Mouse (Mus musculus): ENCODE results near the gene Mrgprg. TPM values are rescaled to one million over a fixed set of nuclear protein-coding genes. Genes with fewer than 3 reads are reported as not detected.

Mrgprg gene
- total and polyA plus RNA-seq, 3 experiments = 1.1 to 3.7 (median 2.9) TPM

Small RNA genes lying within 50 kb of the gene (microRNA-seq; reads per million reads assigned to microRNA genes)
- 0 reads per million in 2 experiments for gene Gm22064

Other genes with a start within 250 kb of the Mrgprg start
- gene Nap1l4, start 217.9 kb downstream of the Mrgprg start, total RNA-seq (2021) = 100 to 1,000 TPM; 149 to 217 TPM
- 35.0 and 40.0 TPM in 2 replicates for gene Nap1l4, start 217.9 kb downstream of the Mrgprg start, polyA plus RNA-seq (2012; rRNA removed)
- gene Cars, start 166.9 kb downstream of the Mrgprg start, total RNA-seq (2021) = 10 to 100 TPM; 42.9 to 51.3 TPM
- gene Cars, start 166.9 kb downstream of the Mrgprg start, polyA plus RNA-seq (2012; rRNA removed) = 9.4 and 10.5 TPM in 2 replicates
- gene Tnfrsf26, start 138.3 kb downstream of the Mrgprg start, total RNA-seq (2021) = 1 to 10 TPM in 1 of 2 experiments, under 1 TPM in 1; 0.55 to 1.1 TPM
- gene Tnfrsf26, start 138.3 kb downstream of the Mrgprg start, polyA plus RNA-seq (2012; rRNA removed) = 0.17 and 0.29 TPM in 2 replicates
- gene Tnfrsf22, start 117.3 kb downstream of the Mrgprg start, total RNA-seq (2021) = 1 to 10 TPM; 3.9 to 4.4 TPM
- gene Tnfrsf22, start 117.3 kb downstream of the Mrgprg start, polyA plus RNA-seq (2012; rRNA removed) = 3.1 and 3.9 TPM in 2 replicates
- gene Tnfrsf23, start 81.1 kb downstream of the Mrgprg start, total RNA-seq (2021) = 1 to 10 TPM; 3.1 to 4.4 TPM
- 1.3 TPM in 2 replicates for gene Tnfrsf23, start 81.1 kb downstream of the Mrgprg start, polyA plus RNA-seq (2012; rRNA removed)
- gene Osbpl5, start 10.0 kb downstream of the Mrgprg start, total RNA-seq (2021) = 10 to 100 TPM; 25.8 to 47.4 TPM
- 28.1 and 28.2 TPM in 2 replicates for gene Osbpl5, start 10.0 kb downstream of the Mrgprg start, polyA plus RNA-seq (2012; rRNA removed)
- 1 to 10 TPM; 1.7 to 3.2 TPM for gene Mrgpre, start 17.5 kb upstream of the Mrgprg start, total RNA-seq (2021)
- gene Mrgpre, start 17.5 kb upstream of the Mrgprg start, polyA plus RNA-seq (2012; rRNA removed) = 2.5 and 3.9 TPM in 2 replicates
- 10 to 100 TPM in 1 of 2 experiments, 1 to 10 TPM in 1; 7.8 to 11.6 TPM for gene Nadsyn1, start 55.9 kb upstream of the Mrgprg start, total RNA-seq (2021)
- gene Nadsyn1, start 55.9 kb upstream of the Mrgprg start, polyA plus RNA-seq (2012; rRNA removed) = 9.0 and 9.1 TPM in 2 replicates
- 100 to 1,000 TPM; 689 to 950 TPM for gene Dhcr7, start 56.2 kb upstream of the Mrgprg start, total RNA-seq (2021)
- 917 and 1,241 TPM in 2 replicates for gene Dhcr7, start 56.2 kb upstream of the Mrgprg start, polyA plus RNA-seq (2012; rRNA removed)
- not detected for gene Gm498, start 99.8 kb upstream of the Mrgprg start, total RNA-seq (2021)
- not detected in 2 replicates for gene Gm498, start 99.8 kb upstream of the Mrgprg start, polyA plus RNA-seq (2012; rRNA removed)
- 10 to 100 TPM in 1 of 2 experiments, 1 to 10 TPM in 1; 3.7 to 20.0 TPM for gene Shank2, start 234.9 kb upstream of the Mrgprg start, total RNA-seq (2021)
- 1.4 and 2.4 TPM in 2 replicates for gene Shank2, start 234.9 kb upstream of the Mrgprg start, polyA plus RNA-seq (2012; rRNA removed)

All from adrenal gland, adult 2 months (tissue).